Mouse (Mus musculus) cerebellum, postnatal 14 days (tissue): ENCODE data around the gene Capn15.

Experiments
- DNase-seq, 2 experiments: peaks; one replicate each; pipeline ENCODE4 v3.0.0; 2021; ENCODE audit warnings: mixed read lengths in 2 of 2

The Capn15 gene

GRCm38 (mm10) chr17:25992274-25992673, 6.7 kb upstream of the Capn15 start:
- DNase-seq: no peak

DNA sequence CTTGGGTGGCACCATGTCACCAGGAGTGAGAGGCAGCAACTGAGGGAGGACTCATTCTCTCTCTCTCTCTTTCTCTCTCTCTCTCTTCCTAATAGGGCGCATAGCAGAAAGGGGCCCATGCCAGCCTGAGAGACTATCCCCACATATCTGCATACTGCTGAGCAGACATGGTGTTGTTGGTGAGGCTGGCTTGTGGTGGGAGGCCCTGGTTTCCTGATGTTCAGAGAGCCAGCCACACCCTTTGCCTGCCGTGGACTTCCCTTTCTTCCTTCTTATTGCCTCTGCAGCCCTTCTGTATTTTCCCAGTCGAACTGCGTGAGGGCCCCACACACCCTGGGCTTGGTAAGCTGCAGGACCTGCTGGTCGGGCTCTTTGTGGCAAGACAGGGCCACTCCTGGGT, 4.7 kb upstream of the Capn15 start:
- no peak for DNase-seq

DNA sequence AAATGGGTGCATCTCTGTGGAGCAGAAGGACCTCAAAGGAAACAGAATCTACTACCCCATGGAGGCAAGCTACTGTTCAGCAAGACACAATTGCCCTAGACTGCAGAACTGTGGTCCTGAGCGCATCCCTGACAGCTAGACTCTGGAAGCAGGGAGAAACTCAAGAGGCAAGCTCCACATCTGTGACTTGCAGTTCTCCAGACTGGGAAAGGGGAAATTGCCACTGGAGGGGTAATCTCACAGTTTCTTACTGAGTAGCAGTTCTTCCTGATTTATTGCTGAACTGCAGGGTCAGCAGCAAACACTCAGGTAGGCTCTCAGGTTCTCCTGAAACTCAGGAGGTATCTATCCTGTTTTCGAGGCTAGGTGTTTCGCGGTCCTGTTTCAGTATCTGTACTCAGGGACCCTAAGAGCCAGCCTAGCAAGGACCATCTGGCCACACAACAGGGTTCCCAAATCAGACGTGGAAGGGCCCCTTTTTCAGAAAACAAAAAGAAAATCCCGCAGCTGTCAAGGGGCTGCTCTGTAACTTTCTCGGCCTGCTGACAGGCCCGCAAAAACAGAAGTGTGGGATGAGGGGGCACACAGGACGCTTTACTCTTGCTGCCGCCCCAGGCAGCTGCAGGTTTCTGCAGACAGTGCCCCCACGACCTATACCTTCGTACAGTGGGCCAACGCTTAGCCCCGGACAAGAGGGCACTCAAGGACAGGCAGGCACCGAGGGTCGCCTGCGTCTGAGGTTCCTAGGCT, 865 bp downstream of the Capn15 start:
- peak; percentile 46 to 61 for DNase-seq

- DNase-seq: no peak
Observed at GRCm38 (mm10) chr17:25984066-25984465, 1.5 kb downstream of the Capn15 start.

DNA sequence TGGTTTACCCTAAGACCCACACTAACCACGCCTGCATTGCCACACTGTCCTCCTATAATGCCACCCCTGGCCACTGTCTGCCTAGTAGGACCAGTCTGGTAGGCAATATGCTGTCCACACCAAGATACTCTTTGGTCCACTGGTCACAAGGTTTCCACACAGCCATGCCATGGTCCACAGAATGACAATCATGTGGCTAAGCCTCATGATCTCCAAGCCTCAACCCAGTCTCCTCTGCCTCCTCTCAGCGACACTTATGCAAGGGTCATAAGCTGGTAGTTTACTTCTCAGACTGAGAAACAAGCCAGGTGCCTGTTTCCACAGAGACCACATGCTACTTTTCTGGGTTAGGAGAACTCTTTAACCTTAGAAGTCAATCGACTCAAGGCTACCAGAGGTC, 2.7 kb downstream of the Capn15 start:
- no peak for DNase-seq

DNA sequence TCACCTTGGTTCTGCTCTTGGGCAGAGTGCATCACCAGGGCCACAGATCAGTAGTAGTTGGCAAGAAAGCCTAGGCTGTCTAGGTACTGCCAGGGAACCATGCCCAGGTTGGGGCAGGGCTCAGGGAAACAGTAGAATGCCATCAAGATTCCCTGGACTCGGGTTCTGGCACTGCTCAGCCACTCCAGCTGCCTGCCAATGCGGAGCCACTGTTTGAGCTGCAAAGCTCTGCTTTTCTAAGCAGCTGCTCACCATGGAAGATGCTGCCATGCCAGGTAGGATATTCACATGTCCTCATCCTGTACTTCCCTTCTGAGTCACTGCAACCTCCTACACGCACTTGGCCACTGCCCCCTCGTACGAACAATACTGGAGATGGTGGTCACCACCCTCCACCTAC, 4.7 kb downstream of the Capn15 start:
- DNase-seq: peak; percentile 82 to 83

- peak in 1 of 2 experiments; percentile 13 for DNase-seq
Observed at GRCm38 (mm10) chr17:25979829-25980738, 5.5 kb downstream of the Capn15 start.

- no peak for DNase-seq
Observed at GRCm38 (mm10) chr17:25970954-25971707, 14.5 kb downstream of the Capn15 start.

- DNase-seq: peak; percentile 62 to 68
Observed at GRCm38 (mm10) chr17:25970448-25970847, 15.1 kb downstream of the Capn15 start.

DNA sequence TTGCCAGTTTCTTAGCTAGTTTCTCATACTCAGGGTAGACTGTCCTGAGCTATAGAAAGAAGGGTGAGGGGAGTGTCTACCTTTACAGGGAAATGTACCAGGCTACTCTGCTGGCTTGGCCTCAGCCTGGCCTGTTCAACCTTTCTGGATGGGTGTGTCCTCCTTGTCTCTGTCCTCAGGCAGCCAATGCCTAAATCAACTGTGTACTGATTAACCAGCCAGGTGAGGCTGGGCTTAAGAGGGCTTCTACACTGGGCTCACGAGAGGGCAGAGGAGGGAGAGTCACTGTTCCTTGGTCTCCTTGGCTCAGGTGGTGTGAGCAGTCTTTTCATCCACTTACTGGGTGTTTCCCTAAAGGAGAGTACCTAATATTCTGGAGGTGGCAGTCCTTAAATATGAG, 17.4 kb downstream of the Capn15 start:
- DNase-seq: no peak

DNA sequence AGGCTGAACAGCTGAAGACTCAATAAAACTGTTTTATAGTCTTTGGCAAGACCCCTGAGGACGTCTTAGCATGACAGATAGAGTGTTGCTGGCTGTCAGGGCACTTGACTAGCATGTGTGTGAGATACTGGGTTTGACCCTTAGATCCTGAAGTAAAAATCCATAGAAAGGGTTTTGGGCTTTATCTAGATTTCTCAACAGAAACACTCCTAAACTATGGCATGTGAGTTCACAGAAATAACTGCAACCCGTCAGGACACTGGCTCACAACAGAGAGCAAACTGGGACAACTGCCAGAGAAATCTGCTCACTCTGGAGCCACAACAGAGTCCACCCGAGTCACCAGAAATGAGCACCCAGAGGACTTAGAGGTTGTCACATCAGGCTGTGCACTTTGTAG, 17.9 kb downstream of the Capn15 start:
- DNase-seq: peak; percentile 56 to 68

DNA sequence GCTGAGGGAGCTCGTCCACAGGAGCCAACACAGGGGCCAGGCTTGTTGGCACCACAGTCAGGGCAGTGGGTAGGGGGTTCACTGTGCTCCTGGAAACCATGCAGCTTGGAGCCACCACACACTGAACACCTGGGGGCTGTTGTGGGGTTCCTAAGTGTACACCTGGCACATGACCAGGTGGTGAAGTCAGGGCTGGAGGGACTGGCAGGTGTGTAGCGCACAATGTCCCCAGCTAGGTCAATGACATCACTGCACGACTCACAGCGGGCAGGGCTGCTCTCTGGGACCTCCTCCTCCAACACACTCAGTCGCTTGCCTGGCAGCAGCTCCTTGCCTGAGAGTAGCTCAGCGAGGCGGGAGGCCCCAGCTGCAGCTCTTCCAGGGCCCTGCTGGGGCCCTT, 21.3 kb downstream of the Capn15 start:
- DNase-seq: no peak

GRCm38 (mm10) chr17:25962413-25962905, 23.1 kb downstream of the Capn15 start:
- DNase-seq: no peak

DNA sequence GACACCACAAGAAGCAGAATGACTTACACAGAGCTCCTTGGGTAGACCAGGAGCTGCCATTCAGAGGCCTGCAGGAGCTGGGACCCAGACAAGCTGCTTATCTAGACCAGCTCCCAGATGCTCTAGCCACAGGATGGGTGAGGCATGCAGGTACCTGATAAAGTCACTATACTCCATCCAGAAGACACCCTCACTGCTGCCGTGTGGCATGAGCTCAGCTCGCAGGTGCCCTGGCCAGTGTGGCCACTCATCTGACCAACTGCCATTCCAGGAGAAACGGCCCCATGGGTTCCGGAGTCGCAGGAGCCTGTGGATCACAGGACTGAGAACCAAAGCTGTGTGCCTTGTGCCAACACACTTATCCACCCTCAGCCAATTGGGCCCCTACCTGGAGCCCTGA, 24.0 kb downstream of the Capn15 start:
- no peak for DNase-seq

GRCm38 (mm10) chr17:25959630-25960467, 25.7 kb downstream of the Capn15 start:
- DNase-seq: peak in 1 of 2 experiments; percentile 41

- DNase-seq: peak; percentile 71 to 72
Observed at GRCm38 (mm10) chr17:25958771-25959494, 26.7 kb downstream of the Capn15 start.

DNA sequence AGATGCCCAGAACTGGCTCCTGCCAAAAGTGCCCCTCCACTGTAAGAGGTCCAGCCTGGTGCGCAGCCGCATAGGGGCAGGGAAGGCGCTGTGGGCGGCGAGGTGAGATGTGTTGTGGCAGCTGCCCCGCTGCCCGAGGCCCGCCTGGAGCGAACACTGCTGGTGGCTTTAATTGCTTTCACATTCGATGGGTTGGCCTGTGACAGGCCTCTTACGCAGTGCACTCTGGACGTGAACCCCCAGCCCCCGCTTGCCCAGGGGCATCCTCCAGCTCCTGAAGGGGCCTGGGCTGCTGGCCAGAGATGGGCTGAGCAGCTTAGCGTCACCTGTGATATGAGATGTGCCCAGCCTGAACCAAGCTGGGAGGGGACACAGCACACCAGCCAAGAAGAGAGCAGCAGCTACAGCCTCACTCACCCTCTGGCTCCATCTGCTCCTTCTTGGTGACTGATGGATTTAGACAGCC, 28.0 kb downstream of the Capn15 start:
- DNase-seq: peak; percentile 76 to 83

DNA sequence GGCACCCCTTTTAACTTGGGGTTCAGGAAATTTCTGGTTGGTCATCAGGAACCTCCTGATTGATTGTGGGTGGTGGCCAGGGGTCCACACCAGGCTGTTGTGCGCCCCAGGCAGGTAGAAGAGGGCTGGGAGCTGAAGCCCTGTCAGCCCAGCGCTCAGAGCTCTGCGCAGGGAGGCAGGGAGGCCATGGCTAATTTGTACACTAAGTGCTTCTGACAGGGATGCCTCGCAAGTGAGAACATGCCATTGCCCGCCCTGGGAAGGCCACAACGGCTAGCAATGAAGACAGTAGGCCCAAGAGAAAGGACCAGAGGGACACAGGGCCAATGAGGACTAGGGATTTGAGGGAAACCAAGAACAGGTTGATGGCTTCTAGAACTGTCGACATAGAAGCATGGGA, 29.0 kb downstream of the Capn15 start:
- peak; percentile 63 to 64 for DNase-seq

DNA sequence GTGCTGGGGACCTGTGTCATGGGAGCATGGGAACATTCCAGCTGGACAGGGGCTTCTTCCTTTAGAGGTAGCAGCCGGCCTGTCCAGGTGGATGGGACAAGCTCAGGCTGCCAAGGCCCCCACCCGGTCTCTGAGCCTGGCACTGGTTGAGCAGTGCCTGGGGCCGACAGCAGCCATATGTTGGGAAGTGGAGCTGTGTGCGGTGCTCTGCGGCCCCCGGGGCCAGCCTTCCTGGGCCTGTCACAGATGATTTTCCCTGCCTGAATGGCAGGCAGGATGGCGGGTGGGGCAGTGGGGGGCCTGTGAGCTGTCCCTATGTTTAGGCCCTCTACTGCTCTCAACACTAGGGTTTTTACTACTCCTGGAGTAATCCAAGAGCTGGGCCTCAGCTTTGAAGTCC, 29.4 kb downstream of the Capn15 start:
- DNase-seq: peak; percentile 88

GRCm38 (mm10) chr17:25955736-25956135, 29.9 kb downstream of the Capn15 start:
- DNase-seq: peak in 1 of 2 experiments; percentile 42

GRCm38 (mm10) chr17:25954671-25955070, 30.9 kb downstream of the Capn15 start:
- no peak for DNase-seq
